Mouse (Mus musculus) CH12.LX (cell line): ENCODE results near the gene 4931417E11Rik. TPM values are rescaled to one million over a fixed set of nuclear protein-coding genes. Genes with fewer than 3 reads are reported as not detected.

Source experiments
- DNase-seq: peaks from one replicate; pipeline ENCODE4 v3.0.0-alpha.2; 2013; ENCODE audit errors: extremely low read depth
- H3K27ac ChIP-seq: 2 replicates; pipeline ENCODE4 v1.5.1; 2012; ENCODE audit warnings: low read depth, mild to moderate bottlenecking, control low read depth, moderate library complexity; ENCODE audit not compliant: insufficient read depth
- H3K27me3 ChIP-seq: replicated peaks from 2 replicates; pipeline ENCODE3; 2012; ENCODE audit warnings: inconsistent platforms
- H3K36me3 ChIP-seq, 2 experiments: replicated peaks in 1 of 2; 2 replicates each; pipeline versions ENCODE3 to v1.6.1; 2012; ENCODE audit warnings: inconsistent platforms in 1 of 2, low read length in 1 of 2, mild to moderate bottlenecking in 1 of 2, mixed read lengths in 1 of 2, moderate library complexity in 1 of 2; ENCODE audit not compliant: control insufficient read depth in 1 of 2, insufficient read depth in 1 of 2
- H3K4me1 ChIP-seq, 2 experiments: 2 replicates each; pipeline ENCODE4 v1.6.1; 2012; ENCODE audit warnings: inconsistent platforms in 1 of 2, moderate library complexity in 1 of 2; ENCODE audit not compliant: insufficient read depth in 2 of 2, control insufficient read depth in 1 of 2
- H3K4me2 ChIP-seq: 2 replicates; pipeline ENCODE4 v1.6.1; 2012; ENCODE audit warnings: low read depth, mild to moderate bottlenecking, control low read depth; ENCODE audit not compliant: poor library complexity, insufficient read depth, severe bottlenecking
- H3K4me3 ChIP-seq, 3 experiments: fragments of 150-350 bp in 1 of 3; sonication (generic) in 1 of 3; replicated peaks in 1 of 3; 2 replicates each; pipeline versions ENCODE3 to v1.5.1; 2011 to 2012; ENCODE audit warnings: low read depth in 2 of 3, low read length in 2 of 3, mild to moderate bottlenecking in 2 of 3, moderate library complexity in 2 of 3, control low read depth in 1 of 3, improper control_type of control experiment in 1 of 3, inconsistent platforms in 1 of 3, mixed read lengths in 1 of 3; ENCODE audit not compliant: poor library complexity in 1 of 3
- H3K79me2 ChIP-seq: replicated peaks from 2 replicates; pipeline ENCODE4 v1.6.1; 2012; ENCODE audit warnings: mild to moderate bottlenecking, moderate library complexity; ENCODE audit not compliant: control insufficient read depth, poor library complexity, insufficient read depth, severe bottlenecking; ENCODE audit errors: extremely low read depth
- H3K9ac ChIP-seq: 2 replicates; pipeline ENCODE4 v1.6.1; 2012; ENCODE audit warnings: low read depth, mild to moderate bottlenecking, control low read depth, moderate library complexity; ENCODE audit not compliant: insufficient read depth
- H3K9me3 ChIP-seq: replicated peaks from 2 replicates; pipeline ENCODE3; 2012; ENCODE audit warnings: low read length, inconsistent platforms, mixed read lengths
- CHD1 ChIP-seq: IDR thresholded peaks from 2 replicates; pipeline ENCODE4 v1.6.1; 2012; ENCODE audit warnings: low read depth, low read length, improper control_type of control experiment, inconsistent platforms
- CHD2 ChIP-seq: IDR thresholded peaks from 2 replicates; pipeline ENCODE4 v1.6.1; 2011; ENCODE audit warnings: low read length, improper control_type of control experiment
- CTCF ChIP-seq, 2 experiments: IDR thresholded peaks in 1 of 2; conservative IDR thresholded peaks in 1 of 2; 2 replicates each; pipeline ENCODE4 v1.5.1; 2011 to 2012; ENCODE audit warnings: low read depth in 2 of 2, low read length in 2 of 2, improper control_type of control experiment in 1 of 2, inconsistent platforms in 1 of 2, mild to moderate bottlenecking in 1 of 2, moderate library complexity in 1 of 2
- ETS1 ChIP-seq: conservative IDR thresholded peaks from 2 replicates; pipeline ENCODE4 v1.6.1; 2012; ENCODE audit warnings: low read depth, mild to moderate bottlenecking, inconsistent platforms, low read length, improper control_type of control experiment, moderate library complexity
- GABPA ChIP-seq: IDR thresholded peaks from 2 replicates; pipeline ENCODE4 v1.6.1; 2012; ENCODE audit warnings: low read depth, low read length, improper control_type of control experiment, inconsistent platforms; ENCODE audit not compliant: insufficient replicate concordance
- MAFK ChIP-seq: IDR thresholded peaks from 2 replicates; pipeline ENCODE4 v1.6.1; 2011; ENCODE audit warnings: low read length, improper control_type of control experiment; ENCODE audit not compliant: insufficient replicate concordance
- MYC ChIP-seq: IDR thresholded peaks from 2 replicates; pipeline ENCODE4 v1.6.1; 2011; ENCODE audit warnings: low read depth, mild to moderate bottlenecking, improper control_type of control experiment, low read length
- NELFE ChIP-seq: IDR thresholded peaks from 2 replicates; pipeline ENCODE4 v1.6.1; 2011; ENCODE audit warnings: low read depth, low read length, improper control_type of control experiment
- NRF1 ChIP-seq: IDR thresholded peaks from 2 replicates; pipeline ENCODE4 v1.6.1; 2014; ENCODE audit warnings: low read depth, mild to moderate bottlenecking, inconsistent platforms, low read length, improper control_type of control experiment, moderate library complexity
- PAX5 ChIP-seq: IDR thresholded peaks from 2 replicates; pipeline ENCODE4 v1.6.1; 2012; ENCODE audit warnings: low read length, inconsistent platforms, mixed read lengths
- POLR2A ChIP-seq: IDR thresholded peaks from 2 replicates; pipeline ENCODE4 v1.6.1; 2011; ENCODE audit warnings: low read depth, mild to moderate bottlenecking, improper control_type of control experiment, low read length
- RCOR1 ChIP-seq: conservative IDR thresholded peaks from 2 replicates; pipeline ENCODE4 v1.6.1; 2012; ENCODE audit warnings: low read depth, mild to moderate bottlenecking, inconsistent platforms, low read length, improper control_type of control experiment
- UBTF ChIP-seq: IDR thresholded peaks from 2 replicates; pipeline ENCODE4 v1.6.1; 2012; ENCODE audit warnings: low read depth, mild to moderate bottlenecking, inconsistent platforms, low read length, improper control_type of control experiment, moderate library complexity
- ZC3H11A ChIP-seq: IDR thresholded peaks from 2 replicates; pipeline ENCODE4 v1.6.1; 2012; ENCODE audit warnings: low read depth, mild to moderate bottlenecking, inconsistent platforms, low read length, improper control_type of control experiment
- dilution Hi-C: fragments of 300-500 bp; cut with MboI; formaldehyde crosslinking; loops from 2 replicates; pipeline ENCODE4 v1.14.3; 2020; ENCODE audit warnings: low sequenced_read_pairs; ENCODE audit not compliant: extremely low pct_unique_long_range_greater_than_20kb, extremely low pct_ligation_motif_present
- in situ Hi-C: fragments of 300-500 bp; cut with MboI; formaldehyde crosslinking; loops from 3 replicates; pipeline ENCODE4 v1.14.3; 2019; ENCODE audit warnings: low sequenced_read_pairs, low pct_ligation_motif_present, low pct_unique_long_range_greater_than_20kb, mixed read lengths
- polyA plus RNA-seq: library from polyadenylated mRNA; unstranded; fragments of >175 nt; gene quantifications from 2 replicates; pipeline ENCODE4 v1.2.1, GENCODE M21; 2012; ENCODE audit warnings: low read depth; ENCODE audit not compliant: insufficient read length
- total RNA-seq, 2 experiments: library from RNA; depleted of rRNA; stranded (reverse); fragments of 300-350 nt in 1 of 2; fragments of >200 nt in 1 of 2; gene quantifications; 2 replicates each; pipeline ENCODE4 v1.2.3; 2012 to 2014

4931417E11Rik gene
- total and polyA plus RNA-seq, 3 experiments, result not detected

DNA sequence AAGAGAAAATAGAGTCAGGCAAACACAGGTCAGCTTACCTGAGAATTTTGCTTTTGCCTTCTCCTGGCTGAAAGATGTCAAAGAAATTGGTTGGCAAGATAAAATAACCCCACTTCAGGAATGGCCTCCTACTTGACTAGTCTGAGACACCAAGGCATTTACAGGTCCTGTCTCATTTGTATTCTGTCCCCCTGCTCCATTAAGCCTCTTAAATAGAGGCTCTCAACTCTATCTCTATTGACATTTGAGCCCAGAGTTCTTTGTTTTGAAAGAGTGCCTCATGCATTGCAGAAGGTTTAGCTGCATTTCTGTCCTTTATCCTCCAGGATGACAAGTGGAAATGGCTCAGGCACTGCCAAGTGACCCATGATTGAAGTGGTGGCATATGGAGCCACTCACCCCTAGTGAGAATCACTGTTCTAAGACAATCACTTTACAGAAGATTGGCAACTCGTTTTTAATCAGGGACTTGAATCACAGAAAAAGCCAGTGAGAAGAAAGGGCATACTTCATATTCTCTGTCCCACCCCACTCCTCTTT lies 42.1 kb downstream of the 4931417E11Rik start:
- dilution Hi-C loops, result no loop called here
- DNase-seq, result no peak
- in situ Hi-C loops, result no loop called here

More for the DNA sequence above, 42.1 kb downstream of the 4931417E11Rik start:
- Histone ChIP-seq H3K4me1 (peaks cover 0 to 3% of the 10 kb centered on the region in 2 experiments; a peak in 1 of 4 replicates), H3K27me3 (no peaks in the 10 kb centered on the region), H3K27ac (no peak overlapping the region), H3K4me2 (no peak overlapping the region), H3K79me2 (no peaks in the 10 kb centered on the region), H3K36me3 (no peaks in the 10 kb centered on the region), H3K9ac (no peak overlapping the region), H3K4me3 (no peak overlapping the region), H3K9me3 (peaks cover 29% of the 10 kb centered on the region)
- no peak for TF ChIP-seq ETS1
- TF ChIP-seq CTCF (conservative IDR thresholded peaks at IDR 0.05 in 1 of 2, IDR thresholded peaks at IDR 0.05 in 1 of 2; ENCODE audit: low read depth in 2 of 2, low read length in 2 of 2), result no peak
- no peak for TF ChIP-seq PAX5
- TF ChIP-seq ZC3H11A, result no peak
- no peak for TF ChIP-seq POLR2A
- TF ChIP-seq RCOR1, result no peak
- TF ChIP-seq NELFE, result no peak
- TF ChIP-seq MYC, result no peak
- TF ChIP-seq CHD2, result no peak
- no peak for TF ChIP-seq NRF1
- TF ChIP-seq UBTF, result no peak
- no peak for TF ChIP-seq MAFK
- TF ChIP-seq GABPA, result no peak
- no peak for TF ChIP-seq CHD1

Other genes with a start within 250 kb of the 4931417E11Rik start
- gene Dnah6, start 248.0 kb downstream of the 4931417E11Rik start, total RNA-seq (2012; rRNA removed), result under 0.01 TPM in 1 of 2 replicates, not detected in the other
- 0.04 and 0.07 TPM in 2 replicates for gene Dnah6, start 248.0 kb downstream of the 4931417E11Rik start, total RNA-seq (2014; rRNA removed)
- gene Dnah6, start 248.0 kb downstream of the 4931417E11Rik start, polyA plus RNA-seq, result 0.06 TPM in 1 of 2 replicates, not detected in the other
- 114 and 127 TPM in 2 replicates for gene Suclg1, start 221.3 kb downstream of the 4931417E11Rik start, total RNA-seq (2012; rRNA removed)
- gene Suclg1, start 221.3 kb downstream of the 4931417E11Rik start, total RNA-seq (2014; rRNA removed), result 112 and 116 TPM in 2 replicates
- gene Suclg1, start 221.3 kb downstream of the 4931417E11Rik start, polyA plus RNA-seq, result 169 and 179 TPM in 2 replicates